Mouse (Mus musculus) bone marrow, adult 2 months (tissue): ENCODE results near the gene Dvl3. TPM values are rescaled to one million over a fixed set of nuclear protein-coding genes. Genes with fewer than 3 reads are reported as not detected.

Source experiments
- H3K27ac ChIP-seq: fragments of 200-500 bp; 2 replicates; pipeline ENCODE4 v1.5.1; 2012; ENCODE audit warnings: low read depth, mild to moderate bottlenecking, control low read depth, inconsistent platforms, low read length; ENCODE audit not compliant: control insufficient read depth, poor library complexity, insufficient read depth
- H3K4me1 ChIP-seq: fragments of 200-500 bp; 2 replicates; pipeline ENCODE4 v1.6.1; 2011; ENCODE audit warnings: low read length; ENCODE audit not compliant: control insufficient read depth, insufficient read depth
- H3K4me3 ChIP-seq: fragments of 200-500 bp; replicated peaks from 2 replicates; pipeline ENCODE3; 2011; ENCODE audit warnings: mild to moderate bottlenecking, low read depth, low read length, control low read depth; ENCODE audit not compliant: control insufficient read depth
- CTCF ChIP-seq: fragments of 200-500 bp; IDR thresholded peaks from 2 replicates; pipeline ENCODE4 v1.5.1; 2011; ENCODE audit warnings: low read length, control low read depth; ENCODE audit not compliant: control insufficient read depth, insufficient read depth
- POLR2A ChIP-seq: fragments of 200-500 bp; IDR thresholded peaks from 2 replicates; pipeline ENCODE4 v1.6.1; 2011; ENCODE audit warnings: low read depth, mild to moderate bottlenecking, control low read depth, low read length, borderline replicate concordance; ENCODE audit not compliant: control insufficient read depth
- WGBS: fragments of 180-500 bp; shearing (Covaris S2); methylation state at CpG from one replicate; pipeline ENCODE4 v1.1.7; 2018; 5-methylcytosine and 5-hydroxymethylcytosine counted together
- polyA plus RNA-seq: library from polyadenylated mRNA; stranded (reverse); fragments of >200 nt; gene quantifications from 2 replicates; pipeline ENCODE4 v1.2.4, GENCODE M21; 2011; ENCODE audit warnings: low replicate concordance; ENCODE audit not compliant: missing spikeins, insufficient read depth, insufficient read length

The Dvl3 gene
- 12.1 and 19.5 TPM in 2 replicates for polyA plus RNA-seq

DNA sequence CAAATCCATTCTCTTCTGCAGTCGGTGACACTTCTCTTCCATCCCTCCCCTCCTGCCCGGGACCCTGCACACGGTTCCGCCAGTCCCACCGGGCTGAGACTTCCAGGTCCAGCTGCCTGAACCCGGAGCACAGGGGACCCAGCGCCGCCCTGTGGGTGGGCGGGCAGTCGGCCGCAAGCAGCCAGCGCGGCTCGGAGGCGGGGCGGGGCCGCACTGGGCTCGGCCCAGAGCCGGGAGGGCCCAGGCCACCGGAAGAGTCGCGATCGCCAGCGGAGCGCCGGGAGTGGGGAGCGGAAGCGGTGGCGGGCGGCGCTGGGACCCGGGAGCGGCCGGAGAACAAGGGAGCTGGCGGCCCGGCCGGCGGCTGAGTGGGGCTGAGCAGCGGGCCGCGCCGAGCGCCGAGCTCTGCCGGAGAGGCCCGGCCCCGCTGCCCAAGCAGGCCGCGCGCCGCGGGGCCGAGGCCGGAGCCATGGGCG is at the start of gene Dvl3:
Gene Dvl3 (plus strand): TSS at position 257 of the 476 bp plus-strand sequence.
- WGBS: under 1% methylated on average over 55 of the region's 55 CpGs
- Histone ChIP-seq H3K4me3 (peak within 1 kb of the TSS; percentile 98), H3K27ac (peak within 1 kb of the TSS; percentile 84), H3K4me1 (no peaks in the 10 kb centered on the region)
- TF ChIP-seq POLR2A (peak; percentile 36; the same call in 1 of the 2 replicates), CTCF (peak; percentile 25; the same call in 1 of the 2 replicates)

DNA sequence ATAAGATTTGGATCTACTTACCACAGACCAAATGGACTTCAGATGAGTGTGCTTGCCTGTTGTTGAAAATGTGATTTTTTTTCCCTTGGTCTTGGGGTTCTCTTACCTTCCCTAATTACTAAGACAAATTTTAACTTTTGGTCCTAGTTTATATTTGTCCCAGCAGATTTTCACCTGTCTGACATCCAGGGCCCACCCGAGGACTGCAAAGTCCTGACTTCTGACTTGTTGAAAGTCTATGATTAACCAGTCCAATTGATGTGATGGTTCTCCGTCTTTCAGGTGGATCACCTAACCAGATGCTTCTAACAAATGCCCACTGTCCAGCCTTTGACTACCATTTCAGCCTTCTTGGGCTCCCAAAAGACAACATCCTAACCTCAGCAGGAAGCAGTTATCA is 45.8 kb upstream of the Dvl3 start:
- TF ChIP-seq POLR2A (no peak), CTCF (no peak)
- WGBS: 74% methylated on average over 2 of the region's 2 CpGs
- Histone ChIP-seq H3K4me3 (no peak overlapping the region), H3K27ac (no peak overlapping the region), H3K4me1 (no peaks in the 10 kb centered on the region)

DNA sequence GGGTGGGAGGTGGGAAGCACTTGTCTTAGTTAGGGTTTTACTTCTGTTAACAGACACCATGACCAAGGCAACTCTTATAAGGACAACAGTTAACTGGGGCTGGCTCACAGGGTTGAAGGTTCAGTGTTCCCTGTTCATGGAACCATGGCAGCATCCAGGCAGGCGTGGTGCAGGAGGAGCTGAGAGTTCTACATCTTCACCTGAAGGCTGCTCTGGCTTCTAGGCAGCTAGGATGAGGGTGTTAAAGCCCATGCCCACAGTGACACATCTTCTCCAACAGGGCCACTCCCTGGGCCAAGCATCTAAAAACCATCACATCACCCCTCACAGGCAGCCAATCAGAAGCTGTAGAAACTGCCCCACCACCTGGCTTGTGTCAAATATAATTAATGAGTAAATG is 45.1 kb upstream of the Dvl3 start:
- TF ChIP-seq CTCF (no peak), POLR2A (no peak)
- 82% methylated on average over 1 of the region's 1 CpGs for WGBS
- Histone ChIP-seq H3K27ac (no peak overlapping the region), H3K4me1 (no peaks in the 10 kb centered on the region), H3K4me3 (no peak overlapping the region)

DNA sequence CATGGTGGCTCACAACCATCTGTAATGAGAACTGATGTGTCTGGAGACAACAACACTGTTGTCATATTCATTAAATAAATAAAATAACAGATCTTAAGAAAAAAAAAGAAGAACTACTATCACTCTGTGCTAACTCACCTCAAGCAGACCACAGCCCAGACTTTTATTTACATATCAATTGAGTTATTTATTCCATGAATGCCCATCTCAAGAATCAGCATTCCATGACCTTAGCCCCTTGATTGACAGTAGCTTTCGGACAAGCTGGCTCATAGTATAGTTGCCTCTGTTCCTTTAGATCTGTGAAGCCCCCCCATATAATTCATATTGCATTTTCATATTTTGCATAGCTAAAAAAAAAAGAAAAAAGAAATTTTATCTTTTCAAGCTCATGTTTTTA is 43.0 kb upstream of the Dvl3 start:
- no peak overlapping the region for H3K4me3 ChIP-seq
- no peaks in the 10 kb centered on the region for H3K4me1 ChIP-seq
- WGBS: 90% methylated on average over 1 of the region's 1 CpGs
- TF ChIP-seq CTCF: no peak
- TF ChIP-seq POLR2A: no peak
- no peak overlapping the region for H3K27ac ChIP-seq

DNA sequence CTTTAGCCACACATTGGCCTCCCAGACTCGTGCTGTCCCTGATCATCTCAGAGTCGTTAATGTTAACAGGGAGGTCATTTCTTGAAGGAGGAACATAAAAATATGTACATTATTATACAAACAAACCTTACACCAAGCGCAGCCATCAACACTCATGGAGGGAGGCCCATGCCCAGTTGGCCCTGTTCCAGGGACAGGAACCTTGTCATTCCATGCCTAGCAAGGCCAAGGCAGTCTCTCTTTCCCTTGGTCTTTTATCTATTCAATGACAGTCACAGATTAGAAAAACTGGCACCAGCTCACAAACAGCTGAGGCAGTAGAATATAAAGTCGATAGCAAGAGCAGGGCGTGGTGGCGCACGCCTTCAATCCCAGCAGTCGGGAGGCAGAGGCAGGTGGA is 42.6 kb upstream of the Dvl3 start:
- WGBS: 84% methylated on average over 8 of the region's 8 CpGs
- no peak overlapping the region for H3K27ac ChIP-seq
- no peaks in the 10 kb centered on the region for H3K4me1 ChIP-seq
- TF ChIP-seq POLR2A (no peak), CTCF (no peak)
- H3K4me3 ChIP-seq: no peak overlapping the region

DNA sequence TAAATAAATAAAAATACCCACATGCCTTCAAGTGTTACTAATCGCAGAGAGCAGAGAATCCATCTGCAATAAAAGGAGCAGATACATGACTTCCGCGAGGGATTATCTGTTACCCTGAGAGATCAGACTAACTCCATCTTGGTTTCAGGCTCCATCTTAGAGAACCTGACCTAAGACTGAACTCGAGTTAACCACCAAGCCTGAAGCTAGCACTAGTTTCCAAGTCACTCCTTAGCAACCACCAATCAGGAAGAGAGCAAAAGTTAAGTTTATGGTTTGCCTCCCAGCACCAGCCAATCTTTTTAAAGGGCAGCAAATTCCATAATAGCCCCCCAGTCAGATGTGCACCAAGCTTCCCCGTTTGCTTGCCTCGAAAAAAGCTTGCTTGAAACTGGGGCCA is 42.0 kb upstream of the Dvl3 start:
- Histone ChIP-seq H3K27ac (no peak overlapping the region), H3K4me1 (no peaks in the 10 kb centered on the region), H3K4me3 (no peak overlapping the region)
- 79% methylated on average over 6 of the region's 6 CpGs for WGBS
- TF ChIP-seq POLR2A (no peak), CTCF (no peak)

DNA sequence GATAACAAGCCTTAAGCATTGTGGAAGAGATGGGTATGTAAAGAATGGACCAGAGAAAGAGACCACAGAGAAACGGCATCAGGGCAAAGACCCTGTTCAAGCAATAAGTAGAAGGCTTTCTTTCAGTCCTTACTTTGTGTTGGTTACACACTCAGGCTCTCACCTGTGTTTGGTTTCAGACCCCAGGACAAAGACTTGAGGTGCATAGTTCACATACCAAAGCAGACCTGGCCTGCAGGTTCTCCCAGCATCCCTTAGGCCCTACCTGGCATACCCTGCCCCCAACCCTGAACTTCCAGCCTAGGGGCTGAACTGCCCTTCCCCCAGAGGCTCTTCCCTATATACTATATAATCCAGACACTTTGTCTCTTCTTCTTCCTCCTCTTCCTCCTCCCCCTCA is 41.4 kb upstream of the Dvl3 start:
- H3K27ac ChIP-seq: no peak overlapping the region
- no peak overlapping the region for H3K4me3 ChIP-seq
- H3K4me1 ChIP-seq: no peaks in the 10 kb centered on the region
- WGBS: 97% methylated on average over 1 of the region's 1 CpGs
- no peak for TF ChIP-seq CTCF
- TF ChIP-seq POLR2A: no peak

DNA sequence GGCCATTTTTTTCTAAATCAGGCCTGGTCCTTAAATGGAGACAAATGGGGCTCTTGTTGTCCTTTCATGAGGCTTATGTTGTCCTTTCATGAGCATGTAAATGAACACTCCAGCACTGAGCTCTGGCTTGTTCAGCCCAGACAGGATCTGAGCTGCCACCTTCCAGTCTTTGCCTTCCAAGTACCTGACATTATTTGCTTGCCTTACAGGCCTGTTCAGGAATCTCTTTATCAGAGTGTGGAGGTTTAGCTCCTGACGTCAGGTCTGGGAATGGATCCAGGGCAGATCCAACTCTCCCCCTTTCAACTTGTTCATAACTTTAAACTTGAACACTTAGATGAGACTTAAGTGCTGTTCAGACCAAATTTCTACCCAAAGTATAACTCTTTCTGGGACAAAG is 39.9 kb upstream of the Dvl3 start:
- WGBS: 69% methylated on average over 1 of the region's 1 CpGs
- H3K4me3 ChIP-seq: no peak overlapping the region
- no peaks in the 10 kb centered on the region for H3K4me1 ChIP-seq
- no peak overlapping the region for H3K27ac ChIP-seq
- TF ChIP-seq CTCF (no peak), POLR2A (no peak)

DNA sequence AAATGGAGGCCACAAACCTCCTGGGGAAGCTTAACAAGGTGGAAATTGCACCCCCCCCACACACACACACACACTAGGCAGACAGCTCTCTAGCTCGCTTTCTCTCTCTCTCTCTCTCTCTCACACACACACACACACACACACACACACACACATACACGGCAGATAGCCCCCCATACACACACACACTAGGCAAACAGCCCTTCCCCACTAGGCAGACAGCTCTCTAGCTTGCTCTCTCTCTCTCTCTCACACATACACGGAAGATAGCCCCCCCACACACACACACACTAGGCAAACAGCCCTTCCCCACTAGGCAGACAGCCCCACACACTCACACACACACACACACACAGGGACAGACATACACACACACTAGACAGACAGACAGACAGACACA is 39.5 kb upstream of the Dvl3 start:
- H3K4me1 ChIP-seq: no peaks in the 10 kb centered on the region
- no peak overlapping the region for H3K4me3 ChIP-seq
- no peak overlapping the region for H3K27ac ChIP-seq
- TF ChIP-seq POLR2A (no peak), CTCF (no peak)
- WGBS: 60% methylated on average over 3 of the region's 3 CpGs
